Mouse (Mus musculus) activated CD4-positive, CD25-positive, alpha-beta regulatory T cell, adult 4 months (primary cell): Measurements from ENCODE around the gene Hnrnpr. TPM values are rescaled to one million over a fixed set of nuclear protein-coding genes. Genes with fewer than 3 reads are reported as not detected.

Experiments
- polyA plus RNA-seq, 2 experiments: library from polyadenylated mRNA; unstranded; fragments of 100-300 nt; shearing (Covaris generic); gene quantifications; one replicate each; pipeline ENCODE4 v1.2.1; 2017

The Hnrnpr gene
- polyA plus RNA-seq, 2 experiments from 2014 or later = 80.8 to 97.7 TPM

Other genes with a start within 250 kb of the Hnrnpr start
- gene Id3, start 167.4 kb upstream of the Hnrnpr start, polyA plus RNA-seq = 100 to 1,000 TPM; 281 to 355 TPM
- gene E2f2, start 138.5 kb upstream of the Hnrnpr start, polyA plus RNA-seq = 10 to 100 TPM; 22.0 to 34.6 TPM
- gene Asap3, start 104.6 kb upstream of the Hnrnpr start, polyA plus RNA-seq = under 1 TPM in 1 of 2 experiments, not detected in 1; 0.25 TPM
- gene Tcea3, start 63.2 kb upstream of the Hnrnpr start, polyA plus RNA-seq = under 1 TPM in 1 of 2 experiments, not detected in 1; 0.58 TPM
- 1 to 10 TPM; 9.4 to 9.5 TPM for gene Zfp46, start 26.3 kb upstream of the Hnrnpr start, polyA plus RNA-seq
- under 1 TPM in 1 of 2 experiments, not detected in 1; 0.37 TPM for gene Htr1d, start 112.6 kb downstream of the Hnrnpr start, polyA plus RNA-seq
- gene 6030445D17Rik, start 151.3 kb downstream of the Hnrnpr start, polyA plus RNA-seq = not detected
- 1 to 10 TPM; 4.7 to 7.4 TPM for gene Luzp1, start 158.8 kb downstream of the Hnrnpr start, polyA plus RNA-seq